Mouse (Mus musculus) CH12.LX (cell line): ENCODE results near the gene App. TPM values are rescaled to one million over a fixed set of nuclear protein-coding genes. Genes with fewer than 3 reads are reported as not detected.

Experiments
- DNase-seq: peaks from one replicate; pipeline ENCODE4 v3.0.0-alpha.2; 2013; ENCODE audit errors: extremely low read depth
- H3K27ac ChIP-seq: 2 replicates; pipeline ENCODE4 v1.5.1; 2012; ENCODE audit warnings: low read depth, mild to moderate bottlenecking, control low read depth, moderate library complexity; ENCODE audit not compliant: insufficient read depth
- H3K27me3 ChIP-seq: replicated peaks from 2 replicates; pipeline ENCODE3; 2012; ENCODE audit warnings: inconsistent platforms
- H3K36me3 ChIP-seq, 2 experiments: replicated peaks in 1 of 2; 2 replicates each; pipeline versions ENCODE3 to v1.6.1; 2012; ENCODE audit warnings: inconsistent platforms in 1 of 2, low read length in 1 of 2, mild to moderate bottlenecking in 1 of 2, mixed read lengths in 1 of 2, moderate library complexity in 1 of 2; ENCODE audit not compliant: control insufficient read depth in 1 of 2, insufficient read depth in 1 of 2
- H3K4me1 ChIP-seq, 2 experiments: 2 replicates each; pipeline ENCODE4 v1.6.1; 2012; ENCODE audit warnings: inconsistent platforms in 1 of 2, moderate library complexity in 1 of 2; ENCODE audit not compliant: insufficient read depth in 2 of 2, control insufficient read depth in 1 of 2
- H3K4me2 ChIP-seq: 2 replicates; pipeline ENCODE4 v1.6.1; 2012; ENCODE audit warnings: low read depth, mild to moderate bottlenecking, control low read depth; ENCODE audit not compliant: poor library complexity, insufficient read depth, severe bottlenecking
- H3K4me3 ChIP-seq, 3 experiments: fragments of 150-350 bp in 1 of 3; sonication (generic) in 1 of 3; replicated peaks in 1 of 3; 2 replicates each; pipeline versions ENCODE3 to v1.5.1; 2011 to 2012; ENCODE audit warnings: low read depth in 2 of 3, low read length in 2 of 3, mild to moderate bottlenecking in 2 of 3, moderate library complexity in 2 of 3, control low read depth in 1 of 3, improper control_type of control experiment in 1 of 3, inconsistent platforms in 1 of 3, mixed read lengths in 1 of 3; ENCODE audit not compliant: poor library complexity in 1 of 3
- H3K79me2 ChIP-seq: replicated peaks from 2 replicates; pipeline ENCODE4 v1.6.1; 2012; ENCODE audit warnings: mild to moderate bottlenecking, moderate library complexity; ENCODE audit not compliant: control insufficient read depth, poor library complexity, insufficient read depth, severe bottlenecking; ENCODE audit errors: extremely low read depth
- H3K9ac ChIP-seq: 2 replicates; pipeline ENCODE4 v1.6.1; 2012; ENCODE audit warnings: low read depth, mild to moderate bottlenecking, control low read depth, moderate library complexity; ENCODE audit not compliant: insufficient read depth
- H3K9me3 ChIP-seq: replicated peaks from 2 replicates; pipeline ENCODE3; 2012; ENCODE audit warnings: low read length, inconsistent platforms, mixed read lengths
- BHLHE40 ChIP-seq: IDR thresholded peaks from 2 replicates; pipeline ENCODE4 v1.6.1; 2011; ENCODE audit warnings: mild to moderate bottlenecking, low read depth, low read length, improper control_type of control experiment
- CHD2 ChIP-seq: IDR thresholded peaks from 2 replicates; pipeline ENCODE4 v1.6.1; 2011; ENCODE audit warnings: low read length, improper control_type of control experiment
- CTCF ChIP-seq, 2 experiments: IDR thresholded peaks in 1 of 2; conservative IDR thresholded peaks in 1 of 2; 2 replicates each; pipeline ENCODE4 v1.5.1; 2011 to 2012; ENCODE audit warnings: low read depth in 2 of 2, low read length in 2 of 2, improper control_type of control experiment in 1 of 2, inconsistent platforms in 1 of 2, mild to moderate bottlenecking in 1 of 2, moderate library complexity in 1 of 2
- IRF4 ChIP-seq: IDR thresholded peaks from 2 replicates; pipeline ENCODE4 v1.6.1; 2014; ENCODE audit warnings: low read depth, mild to moderate bottlenecking, inconsistent platforms, low read length, improper control_type of control experiment
- JUN ChIP-seq: IDR thresholded peaks from 2 replicates; pipeline ENCODE4 v1.6.1; 2011; ENCODE audit warnings: low read depth, mild to moderate bottlenecking, low read length, improper control_type of control experiment, moderate library complexity; ENCODE audit not compliant: insufficient read depth
- KAT2A ChIP-seq: IDR thresholded peaks from 2 replicates; pipeline ENCODE4 v1.6.1; 2012; ENCODE audit warnings: low read length, improper control_type of control experiment, inconsistent platforms; ENCODE audit not compliant: insufficient replicate concordance
- MAZ ChIP-seq: IDR thresholded peaks from 2 replicates; pipeline ENCODE4 v1.6.1; 2012; ENCODE audit warnings: low read depth, mild to moderate bottlenecking, inconsistent platforms, low read length, improper control_type of control experiment, moderate library complexity
- MXI1 ChIP-seq: IDR thresholded peaks from 2 replicates; pipeline ENCODE4 v1.6.1; 2011; ENCODE audit warnings: mild to moderate bottlenecking, low read depth, low read length, improper control_type of control experiment
- MYC ChIP-seq: IDR thresholded peaks from 2 replicates; pipeline ENCODE4 v1.6.1; 2011; ENCODE audit warnings: low read depth, mild to moderate bottlenecking, improper control_type of control experiment, low read length
- NELFE ChIP-seq: IDR thresholded peaks from 2 replicates; pipeline ENCODE4 v1.6.1; 2011; ENCODE audit warnings: low read depth, low read length, improper control_type of control experiment
- PAX5 ChIP-seq: IDR thresholded peaks from 2 replicates; pipeline ENCODE4 v1.6.1; 2012; ENCODE audit warnings: low read length, inconsistent platforms, mixed read lengths
- POLR2A ChIP-seq: IDR thresholded peaks from 2 replicates; pipeline ENCODE4 v1.6.1; 2011; ENCODE audit warnings: low read depth, mild to moderate bottlenecking, improper control_type of control experiment, low read length
- POLR2AphosphoS2 ChIP-seq: IDR thresholded peaks from 2 replicates; pipeline ENCODE4 v1.6.1; 2011; ENCODE audit warnings: low read depth, low read length, improper control_type of control experiment
- RAD21 ChIP-seq: IDR thresholded peaks from 2 replicates; pipeline ENCODE4 v1.6.1; 2011; ENCODE audit warnings: low read depth, mild to moderate bottlenecking, low read length, improper control_type of control experiment, moderate library complexity
- RCOR1 ChIP-seq: conservative IDR thresholded peaks from 2 replicates; pipeline ENCODE4 v1.6.1; 2012; ENCODE audit warnings: low read depth, mild to moderate bottlenecking, inconsistent platforms, low read length, improper control_type of control experiment
- SIN3A ChIP-seq: IDR thresholded peaks from 2 replicates; pipeline ENCODE4 v1.6.1; 2012; ENCODE audit warnings: low read length, improper control_type of control experiment, inconsistent platforms
- TBP ChIP-seq: conservative IDR thresholded peaks from 2 replicates; pipeline ENCODE4 v1.6.1; 2011; ENCODE audit warnings: low read depth, low read length, improper control_type of control experiment
- TCF12 ChIP-seq: IDR thresholded peaks from 2 replicates; pipeline ENCODE4 v1.6.1; 2014; ENCODE audit warnings: low read depth, mild to moderate bottlenecking, inconsistent platforms, low read length, improper control_type of control experiment
- UBTF ChIP-seq: IDR thresholded peaks from 2 replicates; pipeline ENCODE4 v1.6.1; 2012; ENCODE audit warnings: low read depth, mild to moderate bottlenecking, inconsistent platforms, low read length, improper control_type of control experiment, moderate library complexity
- USF1 ChIP-seq: IDR thresholded peaks from 2 replicates; pipeline ENCODE4 v1.6.1; 2014; ENCODE audit warnings: low read depth, mild to moderate bottlenecking, inconsistent platforms, low read length, improper control_type of control experiment
- USF2 ChIP-seq: conservative IDR thresholded peaks from 2 replicates; pipeline ENCODE4 v1.6.1; 2011; ENCODE audit warnings: low read depth, low read length, improper control_type of control experiment
- ZC3H11A ChIP-seq: IDR thresholded peaks from 2 replicates; pipeline ENCODE4 v1.6.1; 2012; ENCODE audit warnings: low read depth, mild to moderate bottlenecking, inconsistent platforms, low read length, improper control_type of control experiment
- ZKSCAN1 ChIP-seq: IDR thresholded peaks from 2 replicates; pipeline ENCODE4 v1.6.1; 2012; ENCODE audit warnings: low read depth, inconsistent platforms, low read length, improper control_type of control experiment, borderline replicate concordance
- ZMIZ1 ChIP-seq: IDR thresholded peaks from 2 replicates; pipeline ENCODE4 v1.6.1; 2012; ENCODE audit warnings: low read depth, mild to moderate bottlenecking, inconsistent platforms, low read length, improper control_type of control experiment
- dilution Hi-C: fragments of 300-500 bp; cut with MboI; formaldehyde crosslinking; loops from 2 replicates; pipeline ENCODE4 v1.14.3; 2020; ENCODE audit warnings: low sequenced_read_pairs; ENCODE audit not compliant: extremely low pct_unique_long_range_greater_than_20kb, extremely low pct_ligation_motif_present
- in situ Hi-C: fragments of 300-500 bp; cut with MboI; formaldehyde crosslinking; loops from 3 replicates; pipeline ENCODE4 v1.14.3; 2019; ENCODE audit warnings: low sequenced_read_pairs, low pct_ligation_motif_present, low pct_unique_long_range_greater_than_20kb, mixed read lengths
- polyA plus RNA-seq: library from polyadenylated mRNA; unstranded; fragments of >175 nt; gene quantifications from 2 replicates; pipeline ENCODE4 v1.2.1, GENCODE M21; 2012; ENCODE audit warnings: low read depth; ENCODE audit not compliant: insufficient read length
- total RNA-seq, 2 experiments: library from RNA; depleted of rRNA; stranded (reverse); fragments of 300-350 nt in 1 of 2; fragments of >200 nt in 1 of 2; gene quantifications; 2 replicates each; pipeline ENCODE4 v1.2.3; 2012 to 2014

Gene App
- total and polyA plus RNA-seq, 3 experiments = 31.1 to 99.2 (median 84.1) TPM

DNA sequence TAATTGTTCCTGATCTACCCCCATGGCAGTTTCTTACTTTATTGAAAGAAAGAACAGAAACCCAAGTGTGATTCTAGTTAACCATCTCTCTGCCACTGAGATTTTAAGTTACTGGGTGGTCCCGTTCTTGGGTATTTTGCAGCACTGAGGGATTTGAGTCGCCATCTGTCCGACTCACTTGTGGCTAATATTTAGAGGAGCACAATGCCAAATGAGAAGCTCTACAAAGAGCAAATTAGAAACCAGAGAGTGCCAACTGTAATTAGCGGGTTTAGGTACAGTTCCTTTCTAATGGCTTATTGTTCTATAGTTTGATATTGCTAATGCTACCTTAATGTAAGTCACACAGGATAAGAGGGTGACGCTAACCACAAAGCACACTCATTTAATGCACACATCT lies 161.4 kb downstream of the App start:
- Histone ChIP-seq H3K4me1 (peaks cover 11 to 39% of the 10 kb centered on the region in 2 experiments), H3K27me3 (no peaks in the 10 kb centered on the region), H3K4me2 (no peak overlapping the region), H3K9ac (no peak overlapping the region), H3K27ac (no peak overlapping the region), H3K79me2 (no peaks in the 10 kb centered on the region), H3K36me3 (peaks cover 40 to 62% of the 10 kb centered on the region in 2 experiments), H3K4me3 (no peak overlapping the region), H3K9me3 (no peaks in the 10 kb centered on the region)
- dilution Hi-C loops (no loop called here), in situ Hi-C loops (no loop called here)
- no peak for TF ChIP-seq POLR2A
- no peak for TF ChIP-seq RCOR1
- TF ChIP-seq ZKSCAN1 = no peak
- no peak for TF ChIP-seq MAZ
- no peak for TF ChIP-seq SIN3A
- TF ChIP-seq CTCF (conservative IDR thresholded peaks at IDR 0.05 in 1 of 2, IDR thresholded peaks at IDR 0.05 in 1 of 2; ENCODE audit: low read depth in 2 of 2, low read length in 2 of 2) = no peak
- no peak for TF ChIP-seq IRF4
- TF ChIP-seq TBP = no peak
- no peak for TF ChIP-seq USF2
- no peak for TF ChIP-seq USF1
- TF ChIP-seq PAX5 = no peak
- TF ChIP-seq ZC3H11A = no peak
- TF ChIP-seq POLR2AphosphoS2 = no peak
- no peak for TF ChIP-seq RAD21
- DNase-seq = no peak

DNA sequence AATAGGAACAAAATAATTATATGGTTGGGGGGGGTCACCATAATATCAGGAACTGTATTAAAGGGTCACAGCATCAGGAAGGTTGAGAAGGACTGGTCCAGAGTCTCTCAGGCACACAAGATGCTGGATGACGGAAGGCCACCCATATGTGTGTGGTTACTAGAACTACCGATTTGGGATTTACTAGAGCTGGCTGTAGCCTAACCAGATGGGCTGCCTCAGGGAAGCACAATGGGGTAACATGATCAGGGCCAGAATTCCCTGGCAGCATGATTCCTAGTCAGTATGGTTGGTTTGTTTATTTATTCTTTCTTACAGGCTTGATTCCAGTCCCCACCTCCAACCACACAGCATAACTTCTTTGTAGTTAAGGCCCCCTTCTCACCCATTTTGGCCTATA lies 162.9 kb downstream of the App start:
- Histone ChIP-seq H3K9ac (no peak overlapping the region), H3K4me1 (peaks cover 11 to 39% of the 10 kb centered on the region in 2 experiments), H3K27ac (no peak overlapping the region), H3K4me3 (no peak overlapping the region), H3K36me3 (peaks cover 38 to 59% of the 10 kb centered on the region in 2 experiments), H3K9me3 (no peaks in the 10 kb centered on the region), H3K27me3 (no peaks in the 10 kb centered on the region), H3K79me2 (no peaks in the 10 kb centered on the region), H3K4me2 (no peak overlapping the region)
- DNase-seq = no peak
- dilution Hi-C loops = no loop called here
- TF ChIP-seq ZC3H11A (no peak), CTCF (conservative IDR thresholded peaks at IDR 0.05 in 1 of 2, IDR thresholded peaks at IDR 0.05 in 1 of 2; ENCODE audit: low read depth in 2 of 2, low read length in 2 of 2) (no peak), SIN3A (no peak), ZMIZ1 (no peak), CHD2 (no peak), NELFE (no peak), USF2 (no peak), ZKSCAN1 (no peak), PAX5 (no peak), USF1 (no peak), BHLHE40 (no peak), MXI1 (no peak), KAT2A (no peak), UBTF (no peak), MYC (no peak), JUN (no peak), TCF12 (no peak)
- in situ Hi-C loops = no loop called here
